In genomic region chr7:114317896-114318295, GRCm38 (mm10) we compare ENCODE assay signal across 13 mouse cellular contexts. TPM values are rescaled to one million over a fixed set of nuclear protein-coding genes. Genes with fewer than 3 reads are reported as not detected.
DNase-seq lines count a peak whose midpoint lies in the region; ATAC-seq and TF ChIP-seq lines count a peak whose summit lies in the region.
"Had no signal": no experiment of that assay in that cellular context is flagged by ENCODE, and none has a peak within 500 bp of the region (broad histone marks: within the 10 kb centered on the region; RNA-seq: fewer than 3 reads in every experiment).

No protein-coding gene starts in this region.

- intact Hi-C loops in heart, adult 2 months (cut with DNase I), result loop anchor here (5.0 kb wide), 1 partner anchor 36 kb away; no protein-coding TSS in a partner anchor

- 0 out of 2 replicates have a peak, but pooled peaks cover 4% of the 10 kb centered on the region for H3K36me3 ChIP-seq in heart, adult 2 months (ENCODE audit: control insufficient read depth, insufficient read depth, low read length)
- no peaks in the 10 kb centered on the region for H3K36me3 ChIP-seq in heart, embryonic 11.5 days (ENCODE audit: control insufficient read depth, insufficient read depth, low read length)
- H3K36me3 ChIP-seq in lung, embryonic 14.5 days (ENCODE audit: insufficient read depth), result no peaks in the 10 kb centered on the region
- no peaks in the 10 kb centered on the region for H3K36me3 ChIP-seq in stomach, postnatal 0 days (ENCODE audit: control insufficient read depth, insufficient read depth, low read length)
- H3K36me3 ChIP-seq: neural tube, embryonic 13.5 days had no signal

- peak overlapping the region; percentile 76 for H3K27ac ChIP-seq in heart, adult 2 months
- H3K27ac ChIP-seq in heart, embryonic 11.5 days (ENCODE audit: low read depth, low read length), result no peak overlapping the region
- peak overlapping the region; percentile 81; the same call in 1 of the 2 replicates for H3K27ac ChIP-seq in lung, embryonic 14.5 days (ENCODE audit: low read depth)
- peak overlapping the region; percentile 67 for H3K27ac ChIP-seq in stomach, postnatal 0 days (replicated peaks)
- H3K27ac ChIP-seq: liver, embryonic 14.5 days; neural tube, embryonic 13.5 days had no signal

- no peak overlapping the region for H3K9ac ChIP-seq in heart, adult 2 months (ENCODE audit: low read depth, low read length)
- no peak overlapping the region for H3K9ac ChIP-seq in heart, embryonic 11.5 days (ENCODE audit: low read depth, low read length)
- no peak overlapping the region for H3K9ac ChIP-seq in lung, embryonic 14.5 days
- H3K9ac ChIP-seq in stomach, postnatal 0 days (ENCODE audit: low read length), result no peak overlapping the region
- H3K9ac ChIP-seq: liver, embryonic 14.5 days; neural tube, embryonic 13.5 days had no signal

- H3K79me2 ChIP-seq in heart, adult 2 months (replicated peaks; ENCODE audit: control insufficient read depth, insufficient read depth, low read length), result no peaks in the 10 kb centered on the region

- TF ChIP-seq EP300 in heart, adult 2 months (IDR thresholded peaks at IDR 0.05; ENCODE audit: insufficient read depth, low read depth, low read length), result no peak
- TF ChIP-seq EP300 in stomach, postnatal 0 days (optimal IDR thresholded peaks at IDR 0.05), result no peak

- TF ChIP-seq POLR2A in heart, adult 2 months (IDR thresholded peaks at IDR 0.05; ENCODE audit: insufficient read depth, low read depth, low read length), result no peak

- no peak for ATAC-seq in heart, embryonic 11.5 days (replicated peaks; ENCODE audit: insufficient number of reproducible peaks, low FRiP score, low TSS enrichment)
- ATAC-seq in lung, embryonic 14.5 days (ENCODE audit: insufficient read depth), result no peak
- no peak for ATAC-seq in stomach, postnatal 0 days (ENCODE audit: low FRiP score, low TSS enrichment)
- ATAC-seq: midbrain, embryonic 16.5 days had no signal

- no peak overlapping the region for H3K4me2 ChIP-seq in heart, embryonic 11.5 days
- no peak overlapping the region for H3K4me2 ChIP-seq in lung, embryonic 14.5 days
- H3K4me2 ChIP-seq in stomach, postnatal 0 days (replicated peaks; ENCODE audit: low read depth), result no peak overlapping the region
- H3K4me2 ChIP-seq: neural tube, embryonic 13.5 days had no signal

- H3K4me1 ChIP-seq in heart, adult 2 months (ENCODE audit: control insufficient read depth, insufficient read depth, low read length), result peaks cover 8% of the 10 kb centered on the region
- H3K4me1 ChIP-seq in heart, embryonic 11.5 days (ENCODE audit: control insufficient read depth, insufficient read depth, low read length), result no peaks in the 10 kb centered on the region; the same call in 1 of the 2 replicates
- peaks cover 6% of the 10 kb centered on the region for H3K4me1 ChIP-seq in lung, embryonic 14.5 days (ENCODE audit: insufficient read depth)
- peaks cover 3% of the 10 kb centered on the region; the same call in 1 of the 2 replicates for H3K4me1 ChIP-seq in stomach, postnatal 0 days (replicated peaks; ENCODE audit: control insufficient read depth, insufficient read depth)

- H3K4me3 ChIP-seq in heart, adult 2 months, result no peak overlapping the region
- H3K4me3 ChIP-seq in heart, embryonic 11.5 days (ENCODE audit: low read depth, low read length), result no peak overlapping the region
- no peak overlapping the region for H3K4me3 ChIP-seq in lung, embryonic 14.5 days (ENCODE audit: low read depth, low read length)
- no peak overlapping the region for H3K4me3 ChIP-seq in stomach, postnatal 0 days (ENCODE audit: low read depth, low read length)
- H3K4me3 ChIP-seq: erythroblast, embryonic 14.5 days; neural tube, embryonic 13.5 days had no signal

- no peaks in the 10 kb centered on the region for H3K9me3 ChIP-seq in heart, embryonic 11.5 days (replicated peaks; ENCODE audit: control insufficient read depth, low read length)
- no peaks in the 10 kb centered on the region for H3K9me3 ChIP-seq in lung, embryonic 14.5 days (ENCODE audit: low read depth, low read length)
- no peaks in the 10 kb centered on the region for H3K9me3 ChIP-seq in stomach, postnatal 0 days (ENCODE audit: control insufficient read depth, low read length)
- H3K9me3 ChIP-seq: neural tube, embryonic 13.5 days had no signal

- no peak for TF ChIP-seq CTCF in heart, adult 2 months (IDR thresholded peaks at IDR 0.05)
- TF ChIP-seq CTCF in lung, embryonic 14.5 days (IDR thresholded peaks at IDR 0.05; ENCODE audit: low read depth), result no peak
- TF ChIP-seq CTCF in stomach, postnatal 0 days (IDR thresholded peaks at IDR 0.05; ENCODE audit: low read depth), result no peak

- WGBS in heart, adult 2 months, result 81% methylated on average over 4 of the region's 4 CpGs
- 80% methylated on average over 4 of the region's 4 CpGs for WGBS in heart, embryonic 11.5 days (ENCODE audit: insufficient replicate concordance)
- WGBS in lung, embryonic 14.5 days, result 66% methylated on average over 4 of the region's 4 CpGs
- WGBS in stomach, postnatal 0 days, result 71% methylated on average over 4 of the region's 4 CpGs

- no peaks in the 10 kb centered on the region for H3K27me3 ChIP-seq in heart, adult 2 months (ENCODE audit: control insufficient read depth, insufficient read depth, low read length)
- H3K27me3 ChIP-seq in heart, embryonic 11.5 days (ENCODE audit: control insufficient read depth, insufficient read depth, low read length), result no peaks in the 10 kb centered on the region
- H3K27me3 ChIP-seq in lung, embryonic 14.5 days (ENCODE audit: insufficient read depth, low read length), result no peaks in the 10 kb centered on the region
- H3K27me3 ChIP-seq in stomach, postnatal 0 days (ENCODE audit: control insufficient read depth, insufficient read depth, low read length), result no peaks in the 10 kb centered on the region
- H3K27me3 ChIP-seq: neural tube, embryonic 13.5 days had no signal

- DNase-seq in heart, adult 2 months, result no peak
- no peak for DNase-seq in lung, embryonic 14.5 days
- DNase-seq in lung, postnatal 36 days, result no peak
- peak; percentile 22 for DNase-seq in T-cell, adult 2 months (ENCODE audit: low spot score)
- no peak for DNase-seq in stomach, postnatal 0 days (ENCODE audit: low spot score)
- no peak for DNase-seq in adrenal gland, postnatal 4 days (ENCODE audit: low spot score in 2 of 2)
- no peak for DNase-seq in embryo, embryonic 10 days (ENCODE audit: low spot score)
- DNase-seq: right cerebral cortex, adult 18-20 months had no signal

RNA-seq across cellular contexts. Expression of gene Psma1, which starts 42.0 kb away (rescaled TPM):
- 100 to 1,000 TPM; 132 to 142 TPM for total RNA-seq in heart, adult 2 months (2021)
- polyA plus RNA-seq in heart, adult 2 months (2012; rRNA removed), result 116 and 221 TPM in 2 replicates
- 356 and 369 TPM in 2 replicates for polyA plus RNA-seq in heart, embryonic 11.5 days (2014; fragmentation: Nextera tagmentation; extraction: Ambion mirVana)
- 424 and 430 TPM in 2 replicates for polyA plus RNA-seq in lung, embryonic 14.5 days (2014; fragmentation: Nextera tagmentation; extraction: Ambion mirVana)
- 242 and 249 TPM in 2 replicates for polyA plus RNA-seq in stomach, postnatal 0 days (2015; fragmentation: Nextera tagmentation; extraction: Ambion mirVana)
- total RNA-seq in adrenal gland, postnatal 4 days (2021), result 100 to 1,000 TPM; 154 to 157 TPM
